Mouse (Mus musculus) liver, adult 2 months (tissue): Measurements from ENCODE around the gene Cdc25a.

Experiments used
- CTCF ChIP-seq: fragments of 200-500 bp; IDR thresholded peaks from 2 replicates; pipeline ENCODE4 v1.5.1; 2011; ENCODE audit warnings: low read depth, low read length, control low read depth
- POLR2A ChIP-seq: fragments of 200-500 bp; IDR thresholded peaks from 2 replicates; pipeline ENCODE4 v1.6.1; 2011; ENCODE audit warnings: low read length, control low read depth; ENCODE audit not compliant: insufficient read depth; ENCODE audit errors: extremely low read depth

DNA sequence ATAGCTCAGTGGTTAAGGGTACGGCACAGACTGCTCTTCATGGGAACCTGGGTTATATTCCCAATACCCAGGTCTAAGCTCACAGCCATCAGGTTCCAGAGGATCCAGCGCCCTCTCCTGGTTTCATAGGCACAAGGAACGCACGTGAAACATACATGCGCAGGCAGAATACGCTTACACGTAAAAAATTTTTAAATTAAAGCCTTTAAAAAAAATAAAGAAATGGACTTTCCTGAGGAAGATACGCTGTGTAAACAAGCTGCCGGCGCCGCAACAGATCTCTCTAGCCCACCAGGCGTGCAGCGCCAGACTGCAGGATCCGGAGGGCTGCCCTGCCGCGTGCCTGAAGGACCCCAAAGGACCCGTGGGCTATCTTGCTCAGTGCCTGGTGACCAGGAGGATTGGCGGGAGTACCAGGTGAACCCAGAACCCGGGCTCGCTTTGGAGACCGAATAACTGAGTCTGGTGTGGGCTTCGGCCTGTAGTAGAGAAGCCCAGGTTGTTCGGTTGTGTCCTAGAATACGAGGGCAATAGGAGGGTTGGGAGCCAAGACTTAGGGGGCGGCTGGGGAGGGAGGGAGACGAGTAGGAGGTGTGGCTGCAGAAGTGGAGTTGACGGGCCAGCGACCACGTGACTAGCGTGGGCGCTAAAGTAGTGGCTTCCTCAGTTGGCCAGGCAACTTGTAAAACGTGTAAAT is 42.8 kb upstream of the Cdc25a start, which contains the start of gene Nme6:
- TF ChIP-seq POLR2A = 0 out of 2 replicates have a peak, but pooled peaks have one; percentile 26
- peak; percentile 67; the same call in 1 of the 2 replicates for TF ChIP-seq CTCF
